Mouse (Mus musculus) brain, embryonic 14.5 days (tissue): Measurements from ENCODE around the gene Abcc4.

ENCODE experiments used
- CTCF ChIP-seq: fragments of 200-500 bp; IDR thresholded peaks from 2 replicates; pipeline ENCODE4 v1.5.1; 2012; ENCODE audit warnings: inconsistent platforms, mild to moderate bottlenecking, moderate library complexity, borderline replicate concordance; ENCODE audit not compliant: insufficient read depth, insufficient read length; ENCODE audit errors: extremely low read depth
- POLR2A ChIP-seq: fragments of 200-500 bp; IDR thresholded peaks from 2 replicates; pipeline ENCODE4 v1.6.1; 2012; ENCODE audit warnings: mild to moderate bottlenecking, inconsistent platforms, borderline replicate concordance; ENCODE audit not compliant: poor library complexity, insufficient read depth, insufficient read length, severe bottlenecking; ENCODE audit errors: extremely low read depth

- TF ChIP-seq POLR2A (no peak), CTCF (no peak)
These were observed 20.4 kb downstream of the Abcc4 start for GRCm38 (mm10) chr14:118685572-118685971.
